Mouse (Mus musculus) c-Kit-positive CD71-positive TER-119-positive erythroid progenitor cells, embryonic 14.5 days (primary cell): Measurements from ENCODE around the gene Hmcn2.

Experiments
- DNase-seq: peaks from one replicate; pipeline ENCODE4 v3.0.0-alpha.2; 2013; ENCODE audit warnings: low spot score

Hmcn2 gene

GRCm38 (mm10) chr2:31304801-31305665, 9.2 kb upstream of the Hmcn2 start:
- no peak for DNase-seq

GRCm38 (mm10) chr2:31305684-31306083, 8.5 kb upstream of the Hmcn2 start:
- no peak for DNase-seq

GRCm38 (mm10) chr2:31308257-31308656, 6.0 kb upstream of the Hmcn2 start:
- no peak for DNase-seq

- no peak for DNase-seq
Observed at GRCm38 (mm10) chr2:31309549-31309948, 4.7 kb upstream of the Hmcn2 start.

- DNase-seq: no peak
Observed at GRCm38 (mm10) chr2:31318162-31318561, 3.9 kb downstream of the Hmcn2 start.

- no peak for DNase-seq
Observed at GRCm38 (mm10) chr2:31319200-31319599, 5.0 kb downstream of the Hmcn2 start.

GRCm38 (mm10) chr2:31327186-31327585, 13.0 kb downstream of the Hmcn2 start:
- no peak for DNase-seq

GRCm38 (mm10) chr2:31337706-31338330, 23.6 kb downstream of the Hmcn2 start:
- no peak for DNase-seq

GRCm38 (mm10) chr2:31339826-31340225, 25.6 kb downstream of the Hmcn2 start:
- no peak for DNase-seq

GRCm38 (mm10) chr2:31341726-31342535, 27.7 kb downstream of the Hmcn2 start:
- no peak for DNase-seq

GRCm38 (mm10) chr2:31346096-31346495, 31.9 kb downstream of the Hmcn2 start:
- DNase-seq: peak; percentile 11

- DNase-seq: no peak
Observed at GRCm38 (mm10) chr2:31348373-31348772, 34.2 kb downstream of the Hmcn2 start.

GRCm38 (mm10) chr2:31348850-31349249, 34.6 kb downstream of the Hmcn2 start:
- DNase-seq: no peak

- DNase-seq: no peak
Observed at GRCm38 (mm10) chr2:31356771-31357170, 42.6 kb downstream of the Hmcn2 start.

- no peak for DNase-seq
Observed at GRCm38 (mm10) chr2:31359316-31359715, 45.1 kb downstream of the Hmcn2 start.

- no peak for DNase-seq
Observed at GRCm38 (mm10) chr2:31367186-31367585, 53.0 kb downstream of the Hmcn2 start.

GRCm38 (mm10) chr2:31371396-31371795, 57.2 kb downstream of the Hmcn2 start:
- no peak for DNase-seq

- no peak for DNase-seq
Observed at GRCm38 (mm10) chr2:31372186-31372585, 58.0 kb downstream of the Hmcn2 start.

- no peak for DNase-seq
Observed at GRCm38 (mm10) chr2:31374415-31374814, 60.2 kb downstream of the Hmcn2 start.

- DNase-seq: no peak
Observed at GRCm38 (mm10) chr2:31376057-31376456, 61.8 kb downstream of the Hmcn2 start.

GRCm38 (mm10) chr2:31377481-31377880, 63.3 kb downstream of the Hmcn2 start:
- no peak for DNase-seq

GRCm38 (mm10) chr2:31381292-31381846, 67.2 kb downstream of the Hmcn2 start:
- DNase-seq: peak; percentile 29
